Mouse (Mus musculus): ENCODE measurements around the gene Hs3st3a1. TPM values are rescaled to one million over a fixed set of nuclear protein-coding genes. Genes with fewer than 3 reads are reported as not detected.
A peak's percentile ranks its signal among the peaks of the same experiment; 100 is the strongest.

Hs3st3a1 gene
- total RNA-seq, 2 experiments from 2014 or later, result 0.26 to 0.38 TPM

DNA sequence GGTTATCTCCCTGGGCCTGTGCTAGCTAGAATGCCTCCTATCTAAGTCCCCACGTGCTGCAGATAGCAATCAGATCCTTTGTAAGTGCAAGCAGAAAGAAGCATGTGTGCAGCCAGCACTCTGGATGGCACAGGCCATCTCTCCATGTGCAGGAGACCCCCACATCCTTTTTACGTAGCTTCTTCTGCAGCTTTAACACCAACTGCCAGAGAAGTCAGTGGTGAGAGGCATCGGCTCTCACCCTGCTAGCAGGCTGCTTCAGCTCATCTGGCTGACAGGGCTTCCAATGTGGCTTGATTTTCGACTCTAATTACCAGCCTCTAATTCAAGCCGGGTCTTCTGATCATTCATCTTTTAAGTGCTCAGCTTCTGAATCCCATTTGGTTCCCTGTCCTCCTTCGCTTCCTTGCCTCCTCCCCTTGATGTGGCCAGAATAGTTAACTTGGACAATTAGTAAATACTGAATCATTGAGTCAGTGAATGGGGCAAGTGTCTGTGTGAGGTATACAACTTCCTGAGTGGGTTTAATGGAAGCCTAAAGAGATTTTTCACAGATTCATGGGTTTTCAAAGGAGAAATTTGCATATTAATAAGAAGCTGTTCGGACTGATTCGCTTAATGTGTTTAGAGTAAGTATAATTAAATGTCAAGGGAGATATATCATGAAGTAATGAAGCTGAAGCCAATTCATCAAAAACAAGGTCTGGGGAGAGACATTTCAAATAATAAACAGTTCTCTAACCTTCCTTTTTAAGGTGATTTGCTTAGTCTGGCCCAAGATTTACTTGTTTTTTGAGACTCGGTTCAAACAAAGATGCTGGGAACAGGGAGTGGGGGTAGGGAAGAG lies 54.7 kb downstream of the Hs3st3a1 start:
- no peak for DNase-seq

- no peak for DNase-seq
Measured at GRCm38 (mm10) chr11:64494448-64494847, 59.3 kb downstream of the Hs3st3a1 start.

GRCm38 (mm10) chr11:64495935-64496334 lies 60.8 kb downstream of the Hs3st3a1 start:
- DNase-seq, result no peak

GRCm38 (mm10) chr11:64496677-64497076 lies 61.5 kb downstream of the Hs3st3a1 start:
- DNase-seq, result no peak

DNA sequence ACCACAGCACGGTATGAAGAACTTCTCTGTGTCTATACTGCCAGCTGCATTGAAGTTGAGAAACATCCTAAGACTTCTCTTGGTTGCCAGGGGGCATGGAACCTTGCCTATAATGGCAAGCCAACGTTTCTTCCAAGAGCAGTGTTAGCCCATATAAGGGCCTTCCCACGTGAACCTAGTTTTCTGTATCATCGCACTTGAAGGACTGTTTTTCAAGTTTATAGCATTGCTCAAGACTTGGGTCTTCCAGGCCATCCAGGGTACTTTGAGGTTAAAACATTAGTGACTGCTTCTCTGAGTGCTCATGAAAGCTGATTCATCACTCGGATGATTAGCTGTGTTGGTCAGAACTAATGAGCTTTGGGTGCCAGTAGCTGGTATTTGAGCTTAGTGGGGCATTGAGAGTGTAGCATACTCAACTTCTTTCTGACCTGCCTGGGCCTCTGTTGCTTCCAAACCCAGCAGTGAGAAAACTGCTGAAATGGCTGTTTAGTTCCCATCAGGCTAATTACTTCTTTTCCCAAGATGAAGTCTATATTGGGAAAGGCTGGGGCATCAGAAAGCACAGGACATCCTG lies 65.5 kb downstream of the Hs3st3a1 start:
- no peak for DNase-seq

GRCm38 (mm10) chr11:64503040-64503439 lies 67.9 kb downstream of the Hs3st3a1 start:
- no peak for DNase-seq

DNA sequence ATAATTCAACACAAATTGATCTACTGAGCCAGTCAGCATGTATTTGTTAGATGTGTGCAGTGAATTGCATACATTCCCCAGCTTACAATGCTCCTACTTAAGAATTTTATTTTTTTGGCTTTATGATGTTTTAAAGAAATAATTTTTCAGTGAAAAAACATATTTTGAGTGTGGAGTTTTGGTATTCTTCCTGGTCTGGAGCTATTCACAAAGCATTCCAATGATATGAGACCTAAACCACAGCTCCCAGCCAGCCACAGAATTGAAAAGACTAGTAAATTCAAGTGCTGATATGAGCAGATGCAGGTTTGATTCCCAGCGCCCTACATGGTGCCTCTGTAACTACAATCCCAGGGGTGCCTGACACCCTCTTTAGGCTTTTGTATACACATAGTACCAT lies 70.8 kb downstream of the Hs3st3a1 start:
- no peak for DNase-seq

DNA sequence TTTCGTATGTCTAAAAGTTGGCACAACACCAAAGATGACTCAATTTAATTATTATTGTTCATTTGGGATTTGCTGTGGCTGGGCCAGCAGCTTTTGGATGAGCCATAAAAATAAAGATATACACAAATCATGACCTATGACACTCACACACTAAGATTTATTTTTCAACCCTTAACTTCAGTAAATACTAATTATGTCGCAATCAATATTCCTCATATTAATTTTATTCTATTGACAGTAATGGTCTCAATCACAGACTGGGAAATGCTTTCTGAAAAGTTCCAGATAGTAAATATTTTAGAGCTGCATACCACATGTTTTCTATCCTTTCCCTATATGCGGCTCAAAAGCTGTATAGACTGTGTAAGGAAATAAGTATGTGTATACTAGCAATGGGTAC lies 71.9 kb downstream of the Hs3st3a1 start:
- no peak for DNase-seq

DNA sequence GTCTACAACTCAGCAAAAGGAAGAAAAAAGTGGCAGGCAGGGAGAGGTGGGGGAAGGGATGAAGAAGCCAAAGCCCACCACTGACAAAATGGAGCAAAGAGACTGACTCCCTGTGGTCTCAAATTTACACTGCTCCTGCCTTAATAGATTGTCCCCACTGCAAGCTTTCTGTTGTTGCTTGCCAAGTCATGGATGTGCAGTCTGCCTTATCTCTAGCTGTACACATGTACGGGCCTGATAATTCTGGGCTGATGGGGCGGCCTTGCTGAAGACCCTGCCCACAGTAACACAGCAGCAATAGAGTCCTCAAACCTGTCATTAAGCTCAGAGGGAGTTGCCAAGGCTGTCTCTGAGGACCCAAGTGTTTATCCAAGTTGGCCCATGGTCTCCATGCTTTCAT lies 74.0 kb downstream of the Hs3st3a1 start:
- DNase-seq, result no peak

DNA sequence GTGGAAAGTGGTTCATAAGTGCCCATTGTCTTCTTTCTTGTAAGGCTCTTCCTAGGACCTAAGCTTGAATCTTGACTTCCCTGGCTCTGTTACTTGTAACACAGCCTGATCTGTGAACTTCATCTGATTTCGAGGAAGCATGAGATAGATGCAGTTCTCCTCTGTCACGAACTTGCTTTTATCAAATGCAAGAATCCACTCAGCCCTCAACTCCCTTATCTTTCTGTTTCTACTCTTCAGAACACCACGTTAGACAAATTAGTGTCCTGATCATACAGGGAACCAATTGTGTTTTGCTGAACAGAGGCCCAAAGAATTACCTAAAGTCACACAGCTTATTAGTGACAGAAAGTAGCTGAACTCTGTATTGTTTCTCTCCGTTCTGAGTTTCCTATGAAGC lies 77.2 kb downstream of the Hs3st3a1 start:
- DNase-seq, result no peak

DNA sequence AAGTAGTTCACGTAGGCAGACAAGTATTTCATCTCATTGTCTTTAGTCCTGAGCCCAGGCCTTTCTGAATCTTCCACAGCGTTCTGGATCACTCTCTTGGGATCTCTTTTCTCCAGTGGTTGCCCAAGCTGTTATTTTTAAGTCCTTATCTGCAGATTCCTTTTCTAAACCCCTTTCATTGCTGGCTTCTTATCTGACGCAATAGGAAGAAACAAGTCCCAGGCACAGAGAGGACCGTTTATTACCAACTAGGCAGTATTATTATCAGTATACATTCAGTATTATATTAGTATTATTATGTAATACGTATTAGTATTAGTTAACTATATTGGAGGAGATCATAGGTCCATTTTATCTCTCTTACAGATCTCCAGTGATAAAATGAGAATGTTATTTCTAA lies 78.3 kb downstream of the Hs3st3a1 start:
- no peak for DNase-seq

DNA sequence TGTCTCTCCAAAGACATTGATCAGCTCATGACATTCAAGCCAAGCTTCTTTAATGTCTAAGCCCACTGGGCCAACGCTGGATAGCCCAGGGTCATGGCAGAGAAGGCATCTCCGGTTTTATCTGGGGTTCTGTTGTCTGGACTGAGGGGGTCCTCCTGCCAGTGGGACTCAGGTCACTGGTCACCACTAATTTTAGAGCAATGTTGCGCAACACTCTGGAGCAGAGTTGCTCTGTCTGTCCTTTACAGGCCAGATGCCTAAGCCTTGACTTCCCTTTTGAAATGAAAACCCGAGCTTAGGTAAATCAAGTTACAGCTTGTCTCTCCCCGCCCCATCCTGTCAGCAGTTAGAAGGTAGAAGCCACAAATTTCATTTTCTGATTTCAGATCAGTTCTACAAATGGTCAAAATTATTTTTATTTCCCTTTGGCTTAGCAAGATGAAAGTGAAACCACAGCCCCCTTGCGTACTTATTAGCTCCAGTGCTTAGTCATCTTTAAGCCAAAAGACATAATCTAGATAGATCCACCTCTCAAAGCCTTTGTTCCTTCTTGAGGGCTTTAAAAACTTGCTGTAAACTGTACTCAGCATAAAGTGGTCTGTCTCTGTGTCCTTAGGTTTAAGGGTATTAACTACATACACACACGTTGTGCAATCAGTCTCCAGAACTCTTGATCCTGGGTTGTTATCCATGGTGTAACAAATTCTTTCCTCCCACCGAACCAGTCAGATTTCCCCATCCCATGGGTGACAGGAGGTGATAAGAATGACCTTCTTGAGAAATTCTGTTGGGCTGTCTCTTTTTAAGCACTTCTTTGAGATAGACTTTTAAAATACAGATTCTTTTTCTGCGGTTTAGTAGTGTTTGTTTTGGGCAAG lies 81.8 kb downstream of the Hs3st3a1 start:
- no peak for DNase-seq

DNA sequence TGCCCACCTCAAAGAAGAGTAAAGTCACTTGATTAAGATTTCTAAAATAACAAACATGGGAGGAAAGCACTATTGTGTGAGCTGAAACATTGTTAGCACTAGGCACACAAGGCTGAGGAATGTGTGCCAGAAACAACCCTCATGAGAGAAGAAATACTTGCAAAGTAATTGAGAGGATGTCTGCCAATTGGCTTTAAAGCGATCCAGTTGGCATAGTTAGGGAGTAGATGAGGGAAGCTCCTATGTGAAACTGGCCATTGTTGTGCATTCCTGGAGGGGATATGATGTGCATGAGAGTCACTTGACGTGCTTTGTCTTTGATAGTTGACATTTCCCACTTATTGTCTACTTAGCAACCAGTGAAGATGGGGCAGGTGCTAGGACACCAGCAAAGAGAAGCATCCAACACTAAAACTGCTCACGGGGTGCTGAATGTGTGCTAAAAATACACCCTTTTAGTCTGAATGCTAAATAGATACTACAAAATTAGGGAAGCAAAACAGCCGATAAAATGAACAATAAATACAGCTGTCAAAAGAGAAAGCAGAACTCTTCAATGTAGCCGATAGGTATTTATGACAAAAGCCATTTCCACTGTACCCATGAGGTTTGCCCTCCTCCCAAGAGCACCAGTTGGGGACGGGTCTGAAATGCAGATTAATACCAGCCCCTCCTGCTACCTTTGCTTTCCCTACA lies 83.2 kb downstream of the Hs3st3a1 start:
- DNase-seq, result no peak

- no peak for DNase-seq
Measured at GRCm38 (mm10) chr11:64523993-64524570, 89.0 kb downstream of the Hs3st3a1 start.

DNA sequence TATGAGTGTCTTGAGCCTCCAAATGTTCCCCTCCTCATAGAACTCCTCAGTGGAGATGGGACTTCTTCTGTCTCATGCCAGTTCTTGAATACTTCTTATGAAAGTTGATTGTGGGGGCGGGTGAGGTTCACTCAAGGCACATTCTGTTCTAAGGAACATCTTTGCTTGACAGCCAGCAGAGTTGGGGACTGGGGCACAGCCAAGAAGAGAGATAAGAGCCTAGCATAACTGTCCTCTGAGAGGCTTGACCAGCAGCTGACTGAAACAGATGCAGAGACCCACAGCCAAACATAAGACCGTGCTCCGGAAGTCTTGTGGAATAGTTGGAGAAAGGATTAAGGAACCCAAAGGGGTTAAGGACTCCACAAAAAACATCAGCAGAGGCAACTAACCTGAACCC lies 102.1 kb downstream of the Hs3st3a1 start:
- peak; percentile 53 for DNase-seq

DNA sequence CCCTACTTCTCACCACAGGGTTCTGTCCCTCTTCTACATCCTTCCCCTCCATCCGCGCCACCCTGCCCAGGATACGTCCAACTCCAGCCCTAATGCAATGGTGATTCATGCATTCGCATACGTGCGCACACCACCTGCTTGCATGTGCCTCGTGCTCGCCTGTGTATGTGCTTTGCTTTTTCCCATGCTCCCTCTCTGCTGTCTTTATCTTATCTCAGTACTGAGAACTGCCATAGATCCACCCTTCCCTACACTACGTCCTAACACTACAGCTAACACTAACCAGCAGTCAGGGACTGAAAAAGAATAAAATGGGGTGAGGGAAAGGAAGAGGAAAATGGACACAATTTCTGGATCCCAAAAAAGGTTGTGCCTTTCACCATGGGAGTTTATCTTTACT lies 106.7 kb downstream of the Hs3st3a1 start:
- DNase-seq, result no peak

GRCm38 (mm10) chr11:64542335-64542734 lies 107.2 kb downstream of the Hs3st3a1 start:
- DNase-seq, result no peak

- no peak for DNase-seq
Measured at GRCm38 (mm10) chr11:64543181-64543641, 108.1 kb downstream of the Hs3st3a1 start.

- DNase-seq, result no peak
Measured at GRCm38 (mm10) chr11:64544236-64544635, 109.1 kb downstream of the Hs3st3a1 start.

GRCm38 (mm10) chr11:64549380-64549779 lies 114.2 kb downstream of the Hs3st3a1 start:
- DNase-seq, result no peak

DNA sequence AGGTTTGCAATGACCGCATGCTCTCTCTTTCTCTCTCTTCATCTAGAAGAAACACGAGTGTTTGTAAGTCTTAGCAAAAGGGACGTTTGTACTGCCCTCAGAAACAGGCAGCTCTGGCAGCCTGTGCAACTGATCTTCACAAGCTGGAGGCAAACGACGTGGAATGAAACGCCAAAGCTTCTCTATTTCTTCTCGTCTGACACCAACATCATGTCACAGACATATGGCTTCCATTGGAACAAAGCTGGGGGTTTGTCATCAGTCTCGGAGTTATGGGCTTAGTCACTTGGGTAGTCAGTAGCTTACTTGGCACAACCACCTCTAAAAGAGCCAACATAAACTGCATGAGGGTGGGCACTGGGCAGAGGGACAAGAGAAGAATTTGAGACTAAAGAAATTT lies 114.8 kb downstream of the Hs3st3a1 start:
- no peak for DNase-seq

- DNase-seq, result no peak
Measured at GRCm38 (mm10) chr11:64558282-64558681, 123.2 kb downstream of the Hs3st3a1 start.
